8 mouse cellular contexts compared by ENCODE assay signal in the genomic region with DNA sequence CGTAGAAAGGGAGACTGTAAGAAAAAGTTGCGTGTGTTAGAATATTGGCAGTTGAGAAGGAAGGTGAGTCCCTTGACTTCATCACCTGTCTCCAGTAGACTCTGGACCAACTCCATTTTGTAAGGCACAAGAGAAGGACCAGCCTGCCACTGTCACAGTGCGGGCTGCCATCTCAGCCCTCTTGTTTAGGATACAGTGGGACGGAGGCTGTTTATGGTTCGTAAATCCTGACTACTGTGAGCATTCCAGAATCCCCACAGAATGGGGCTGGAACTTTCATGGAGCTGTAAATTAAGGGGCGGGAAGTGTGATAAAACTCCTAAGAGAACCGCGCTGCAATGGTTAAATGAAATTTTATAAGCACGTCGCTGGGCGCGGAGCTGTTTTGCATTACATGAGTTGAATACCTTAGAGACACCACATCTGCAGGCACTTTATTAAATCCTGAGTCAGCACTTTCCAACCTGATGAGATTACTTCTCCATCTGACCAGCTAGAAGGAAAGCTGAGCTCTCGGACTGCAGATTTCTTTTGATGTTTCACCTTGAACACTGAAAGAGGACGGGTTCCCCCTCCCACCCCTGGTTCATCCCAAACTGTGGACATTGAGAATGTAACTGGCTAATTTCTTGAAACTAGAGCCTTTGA.
DNase-seq lines count a peak whose midpoint lies in the region; ATAC-seq and TF ChIP-seq lines count a peak whose summit lies in the region.
"Had no signal": no experiment of that assay in that cellular context is flagged by ENCODE, and none has a peak within 500 bp of the region (broad histone marks: within the 10 kb centered on the region; RNA-seq: fewer than 3 reads in every experiment).

No protein-coding gene starts in this region.

- TF ChIP-seq POLR2A in CH12.LX (IDR thresholded peaks at IDR 0.05; ENCODE audit: low read depth, low read length) = no peak
- TF ChIP-seq POLR2A in limb, embryonic 14.5 days (IDR thresholded peaks at IDR 0.05; ENCODE audit: borderline replicate concordance, extremely low read depth, insufficient read depth, insufficient read length) = no peak

- no peak for ATAC-seq in forebrain, postnatal 0 days
- peak; percentile 60 for ATAC-seq in limb, embryonic 14.5 days (ENCODE audit: low FRiP score, low read depth)

- 25% methylated on average over 14 of the region's 14 CpGs for WGBS in forebrain, postnatal 0 days
- WGBS in limb, embryonic 14.5 days = 3% methylated on average over 14 of the region's 14 CpGs

- H3K36me3 ChIP-seq in CH12.LX (replicated peaks in 1 of 2; ENCODE audit: control insufficient read depth in 1 of 2, insufficient read depth in 1 of 2, low read length in 1 of 2) (no peaks in the 10 kb centered on the region), ES-E14 (ENCODE audit: control insufficient read depth, insufficient read depth, low read length, poor library complexity, severe bottlenecking) (no peaks in the 10 kb centered on the region)
- H3K36me3 ChIP-seq in forebrain, postnatal 0 days (ENCODE audit: insufficient read depth) = no peaks in the 10 kb centered on the region
- peaks cover 3% of the 10 kb centered on the region; the same call in 1 of the 2 replicates for H3K36me3 ChIP-seq in limb, embryonic 14.5 days (ENCODE audit: control insufficient read depth, insufficient read depth, low read length)

- H3K4me1 ChIP-seq in CH12.LX (ENCODE audit: control insufficient read depth in 1 of 2, insufficient read depth in 2 of 2) = no peaks in the 10 kb centered on the region
- H3K4me1 ChIP-seq in ES-E14 (ENCODE audit: control insufficient read depth in 2 of 2, insufficient read depth in 2 of 2, low read length in 2 of 2, poor library complexity in 1 of 2) = no peaks in the 10 kb centered on the region; a peak in 1 of 4 replicates
- H3K4me1 ChIP-seq in forebrain, postnatal 0 days (ENCODE audit: insufficient read depth) = peaks cover 17% of the 10 kb centered on the region
- peaks cover 71% of the 10 kb centered on the region for H3K4me1 ChIP-seq in limb, embryonic 14.5 days (ENCODE audit: control insufficient read depth, insufficient read depth, low read length)

- H3K79me2 ChIP-seq in CH12.LX (replicated peaks; ENCODE audit: control insufficient read depth, extremely low read depth, insufficient read depth, poor library complexity, severe bottlenecking) = no peaks in the 10 kb centered on the region

- no peak for TF ChIP-seq RAD21 in CH12.LX (IDR thresholded peaks at IDR 0.05; ENCODE audit: low read depth, low read length)

- no peak for TF ChIP-seq EP300 in CH12.LX (IDR thresholded peaks at IDR 0.05; ENCODE audit: low read length)

- H3K4me3 ChIP-seq in CH12.LX (replicated peaks in 1 of 3; ENCODE audit: low read depth in 2 of 3, low read length in 2 of 3, poor library complexity in 1 of 3) = no peak overlapping the region
- no peak overlapping the region for H3K4me3 ChIP-seq in ES-E14 (ENCODE audit: insufficient read depth in 1 of 2, low read depth in 1 of 2, low read length in 2 of 2, poor library complexity in 1 of 2, severe bottlenecking in 1 of 2)
- H3K4me3 ChIP-seq in forebrain, postnatal 0 days (ENCODE audit: low read depth, low read length) = no peak overlapping the region
- H3K4me3 ChIP-seq in limb, embryonic 14.5 days (replicated peaks; ENCODE audit: low read length) = no peak overlapping the region

- H3K9me3 ChIP-seq in CH12.LX (replicated peaks; ENCODE audit: low read length) (peaks cover 71% of the 10 kb centered on the region), ES-E14 (ENCODE audit: control insufficient read depth, insufficient read depth, low read depth, low read length) (no peaks in the 10 kb centered on the region)
- H3K9me3 ChIP-seq in forebrain, postnatal 0 days (ENCODE audit: low read length) = no peaks in the 10 kb centered on the region
- no peaks in the 10 kb centered on the region for H3K9me3 ChIP-seq in limb, embryonic 14.5 days (ENCODE audit: control insufficient read depth, low read length)

- H3K9ac ChIP-seq in CH12.LX (ENCODE audit: insufficient read depth, low read depth) (no peak overlapping the region), ES-E14 (ENCODE audit: insufficient read depth, low read depth, low read length, poor library complexity, severe bottlenecking) (no peak overlapping the region)
- H3K9ac ChIP-seq in forebrain, postnatal 0 days = no peak overlapping the region
- peak overlapping the region; percentile 6; the same call in 1 of the 2 replicates for H3K9ac ChIP-seq in limb, embryonic 14.5 days (ENCODE audit: low read depth, low read length, severe bottlenecking)

- no peak overlapping the region for H3K27ac ChIP-seq in CH12.LX (ENCODE audit: insufficient read depth, low read depth)
- no peak overlapping the region for H3K27ac ChIP-seq in ES-E14 (ENCODE audit: insufficient read depth, low read depth, low read length, poor library complexity, severe bottlenecking)
- 0 out of 2 replicates have a peak overlapping the region, but pooled peaks have one; percentile 21 for H3K27ac ChIP-seq in forebrain, postnatal 0 days (ENCODE audit: low read depth, low read length)
- H3K27ac ChIP-seq in limb, embryonic 14.5 days (replicated peaks; ENCODE audit: low read depth, low read length) = peak overlapping the region; percentile 81

- no peak for TF ChIP-seq CTCF in CH12.LX (conservative IDR thresholded peaks at IDR 0.05 in 1 of 2, IDR thresholded peaks at IDR 0.05 in 1 of 2; ENCODE audit: low read depth in 2 of 2, low read length in 2 of 2)
- TF ChIP-seq CTCF in forebrain, postnatal 0 days (IDR thresholded peaks at IDR 0.05; ENCODE audit: low read depth) = no peak

- DNase-seq in CH12.LX (ENCODE audit: extremely low read depth) = no peak
- DNase-seq in ES-E14 (ENCODE audit: low read depth, low spot score) = no peak
- no peak for DNase-seq in forebrain, postnatal 0 days
- DNase-seq in limb, embryonic 14.5 days (ENCODE audit: low spot score) = peak; percentile 95
- no peak for DNase-seq in MN1 (ENCODE audit: low spot score)
- no peak for DNase-seq in cerebellum, adult 18-20 months
- DNase-seq in ovary, postnatal 14 days (ENCODE audit: low spot score) = no peak
- DNase-seq: right cerebral cortex, postnatal 4 days had no signal

- dilution Hi-C loops in CH12.LX (cut with MboI; ENCODE audit: extremely low pct_ligation_motif_present, extremely low pct_unique_long_range_greater_than_20kb, low sequenced_read_pairs) = no loop called here

- in situ Hi-C loops in CH12.LX (cut with MboI; ENCODE audit: low pct_ligation_motif_present, low pct_unique_long_range_greater_than_20kb, low sequenced_read_pairs) (no loop called here), ES-E14 (cut with MboI; ENCODE audit: low sequenced_read_pairs in 2 of 2, unreplicated experiment in 2 of 2) (no loop called here)

- H3K4me2 ChIP-seq in CH12.LX (ENCODE audit: insufficient read depth, low read depth, poor library complexity, severe bottlenecking) = no peak overlapping the region
- H3K4me2 ChIP-seq in forebrain, postnatal 0 days (ENCODE audit: low read depth) = no peak overlapping the region
- peak overlapping the region; percentile 43 for H3K4me2 ChIP-seq in limb, embryonic 14.5 days (replicated peaks; ENCODE audit: low read depth, low read length, severe bottlenecking)

- H3K27me3 ChIP-seq in CH12.LX (replicated peaks) = no peaks in the 10 kb centered on the region
- no peaks in the 10 kb centered on the region for H3K27me3 ChIP-seq in forebrain, postnatal 0 days (ENCODE audit: insufficient read depth, low read length)
- H3K27me3 ChIP-seq in limb, embryonic 14.5 days (ENCODE audit: control insufficient read depth, insufficient read depth, low read length) = no peaks in the 10 kb centered on the region

TF ChIP-seq in CH12.LX, 34 proteins besides CTCF, POLR2A, EP300 and RAD21:
- TF ChIP-seq CHD1 (IDR thresholded peaks at IDR 0.05; ENCODE audit: low read depth, low read length) = no peak
- 0 out of 2 replicates have a peak, but pooled peaks have one; percentile 46 for TF ChIP-seq MAFK (IDR thresholded peaks at IDR 0.05; ENCODE audit: insufficient replicate concordance, low read length)
TF ChIP-seq in CH12.LX: peak in this region for 1.

TF ChIP-seq in ES-E14, 5 proteins besides CTCF, POLR2A, EP300 and RAD21:
- TF ChIP-seq ZC3H11A (IDR thresholded peaks at IDR 0.05; ENCODE audit: borderline replicate concordance, low read depth, low read length) = no peak
- TF ChIP-seq CHD2 (IDR thresholded peaks at IDR 0.05; ENCODE audit: low read depth, low read length) = no peak
- TF ChIP-seq HCFC1 (IDR thresholded peaks at IDR 0.05; ENCODE audit: borderline replicate concordance, insufficient read depth, low read length) = no peak
- TF ChIP-seq MAFK (IDR thresholded peaks at IDR 0.05; ENCODE audit: insufficient read depth, low read depth, low read length) = peak; percentile 96
- no peak for TF ChIP-seq ZNF384 (IDR thresholded peaks at IDR 0.05; ENCODE audit: low read depth, low read length)

Comparison
In these comparisons a context has a peak if more than half of its experiments do, and no peak if none do; other contexts are left out.
1. H3K27ac ChIP-seq: peak in forebrain, postnatal 0 days (single experiment) and limb, embryonic 14.5 days (single experiment); none in CH12.LX (single experiment) and ES-E14 (single experiment).